Mouse (Mus musculus): ENCODE measurements around the gene Fcrla. TPM values are rescaled to one million over a fixed set of nuclear protein-coding genes. Genes with fewer than 3 reads are reported as not detected.
A peak's percentile ranks its signal among the peaks of the same experiment; 100 is the strongest.

Gene Fcrla
- polyA plus RNA-seq, 1 experiment from 2014 or later = not detected

DNA sequence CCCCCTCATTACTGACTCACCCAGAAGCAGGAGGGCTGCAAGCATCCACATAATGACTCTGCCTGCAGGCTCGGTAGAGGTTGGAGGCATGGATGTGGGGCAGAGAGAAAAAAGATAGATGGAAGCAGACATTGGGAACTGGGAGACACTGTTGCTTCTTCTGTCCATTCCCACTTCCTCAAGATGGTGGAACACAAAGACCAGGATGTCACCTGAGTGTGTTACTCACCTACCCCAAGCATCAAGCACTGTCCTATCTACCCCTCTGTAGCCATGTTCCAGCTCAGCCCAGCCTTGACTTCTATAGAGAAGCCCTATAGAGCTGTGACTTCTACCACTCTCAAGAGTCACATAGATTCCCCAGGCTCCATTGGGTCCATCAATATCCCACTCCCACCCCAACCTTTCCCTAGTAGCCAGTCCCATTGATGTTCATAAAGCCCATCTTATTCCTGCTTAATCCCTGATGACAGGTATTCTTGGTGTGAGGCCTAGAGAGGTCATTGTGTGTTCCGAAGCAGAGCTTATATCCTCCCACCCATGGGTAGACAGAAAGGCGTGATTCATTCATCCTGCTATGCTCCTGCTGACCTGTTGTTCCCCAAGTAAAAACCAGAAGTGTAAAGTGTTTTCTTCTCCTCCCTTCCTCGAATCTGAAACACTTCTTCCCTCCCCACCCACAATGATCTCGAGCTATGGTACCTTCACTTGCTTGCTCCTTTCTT is 14.3 kb downstream of the Fcrla start, which contains the start of gene Fcrlb:
Fcrlb (minus strand) TSS at position 51 of the 725 bp plus-strand sequence.
- no peaks in the 10 kb centered on the region for H3K9me3 ChIP-seq (ENCODE audit: control insufficient read depth, low read length)
- 74% methylated on average over 5 of the region's 5 CpGs for WGBS
- H3K9ac ChIP-seq = no peak within 1 kb of the TSS
- no peak within 1 kb of the TSS for H3K4me3 ChIP-seq (replicated peaks; ENCODE audit: low read length)
- H3K36me3 ChIP-seq (replicated peaks; ENCODE audit: control insufficient read depth, insufficient read depth) = no peaks in the 10 kb centered on the region
- no peak within 1 kb of the TSS for H3K4me2 ChIP-seq (replicated peaks)
- H3K4me1 ChIP-seq (replicated peaks; ENCODE audit: control insufficient read depth, insufficient read depth, low read length) = peaks cover 6% of the 10 kb centered on the region; the same call in 1 of the 2 replicates
- H3K27me3 ChIP-seq (ENCODE audit: control insufficient read depth, insufficient read depth, low read length) = peaks cover 14% of the 10 kb centered on the region
- ATAC-seq (ENCODE audit: low FRiP score) (no peak), DNase-seq (ENCODE audit: low spot score) (no peak)
- no peak within 1 kb of the TSS for H3K27ac ChIP-seq

DNA sequence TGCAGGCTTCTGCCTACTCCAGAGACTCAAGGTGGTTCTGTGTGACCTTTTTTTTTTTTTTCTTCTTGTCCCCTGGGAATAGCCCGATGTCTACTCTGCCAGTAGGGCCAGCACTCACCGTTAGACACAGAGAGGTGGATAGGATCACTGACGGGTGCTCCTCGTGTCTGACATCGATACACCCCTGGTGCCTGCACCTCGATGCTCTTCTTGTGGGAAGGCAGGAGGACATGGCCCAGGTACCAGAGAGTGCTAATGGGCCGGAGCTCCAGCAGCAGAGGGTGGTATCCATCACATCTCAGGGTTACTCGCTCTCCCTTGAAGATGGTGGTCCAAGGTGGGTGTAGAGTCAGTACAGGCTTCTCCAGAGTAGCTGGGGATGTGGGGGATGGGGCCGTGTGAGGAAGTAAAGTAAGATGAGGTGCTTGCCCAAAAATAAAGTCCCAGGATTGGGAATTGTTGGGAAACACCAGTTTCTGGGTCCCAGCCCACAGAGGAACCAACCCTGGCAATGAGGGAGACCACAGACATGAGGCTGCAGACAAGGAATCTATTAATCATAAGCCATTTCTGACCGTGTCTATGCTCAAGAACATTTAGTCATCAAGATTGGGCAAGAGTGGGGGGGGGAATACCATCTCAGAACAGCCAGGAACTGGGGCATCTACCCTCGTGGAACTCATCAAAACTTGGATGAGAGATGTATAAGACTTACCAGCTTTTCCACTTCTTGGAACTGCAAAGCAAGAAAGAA is 15.3 kb downstream of the Fcrla start:
- Histone ChIP-seq H3K27ac (no peak overlapping the region), H3K9me3 (ENCODE audit: control insufficient read depth, low read length) (no peaks in the 10 kb centered on the region), H3K9ac (no peak overlapping the region), H3K36me3 (replicated peaks; ENCODE audit: control insufficient read depth, insufficient read depth) (no peaks in the 10 kb centered on the region), H3K4me2 (replicated peaks) (no peak overlapping the region), H3K4me1 (replicated peaks; ENCODE audit: control insufficient read depth, insufficient read depth, low read length) (peaks cover 6% of the 10 kb centered on the region; the same call in 1 of the 2 replicates), H3K27me3 (ENCODE audit: control insufficient read depth, insufficient read depth, low read length) (peaks cover 24% of the 10 kb centered on the region), H3K4me3 (replicated peaks; ENCODE audit: low read length) (no peak overlapping the region)
- ATAC-seq (ENCODE audit: low FRiP score) (no peak), DNase-seq (ENCODE audit: low spot score) (no peak)
- WGBS = 87% methylated on average over 11 of the region's 11 CpGs

- Histone ChIP-seq H3K9ac (peak overlapping the region; percentile 66), H3K4me2 (replicated peaks) (peak overlapping the region; percentile 99), H3K36me3 (replicated peaks; ENCODE audit: control insufficient read depth, insufficient read depth) (no peaks in the 10 kb centered on the region), H3K27ac (no peak overlapping the region), H3K27me3 (ENCODE audit: control insufficient read depth, insufficient read depth, low read length) (peaks cover 44% of the 10 kb centered on the region), H3K4me1 (replicated peaks; ENCODE audit: control insufficient read depth, insufficient read depth, low read length) (peaks cover 6% of the 10 kb centered on the region; the same call in 1 of the 2 replicates), H3K4me3 (replicated peaks; ENCODE audit: low read length) (peak overlapping the region; percentile 56), H3K9me3 (ENCODE audit: control insufficient read depth, low read length) (no peaks in the 10 kb centered on the region)
- ATAC-seq (ENCODE audit: low FRiP score) = peak; percentile 77
- no peak for DNase-seq (ENCODE audit: low spot score)
- WGBS = 3% methylated on average over 21 of the region's 21 CpGs
These were observed 19.0 kb downstream of the Fcrla start for GRCm38 (mm10) chr1:170908341-170908740.

GRCm38 (mm10) chr1:170907456-170908191 is 19.8 kb downstream of the Fcrla start:
- H3K9ac ChIP-seq = peak overlapping the region; percentile 66
- peak; percentile 80 for ATAC-seq (ENCODE audit: low FRiP score)
- WGBS = under 1% methylated on average over 71 of the region's 71 CpGs
- H3K4me3 ChIP-seq (replicated peaks; ENCODE audit: low read length) = peak overlapping the region; percentile 56
- H3K9me3 ChIP-seq (ENCODE audit: control insufficient read depth, low read length) = no peaks in the 10 kb centered on the region
- H3K4me2 ChIP-seq (replicated peaks) = peak overlapping the region; percentile 99
- DNase-seq (ENCODE audit: low spot score) = peak; percentile 64
- H3K27me3 ChIP-seq (ENCODE audit: control insufficient read depth, insufficient read depth, low read length) = peaks cover 44% of the 10 kb centered on the region
- peaks cover 6% of the 10 kb centered on the region; the same call in 1 of the 2 replicates for H3K4me1 ChIP-seq (replicated peaks; ENCODE audit: control insufficient read depth, insufficient read depth, low read length)
- H3K36me3 ChIP-seq (replicated peaks; ENCODE audit: control insufficient read depth, insufficient read depth) = no peaks in the 10 kb centered on the region
- H3K27ac ChIP-seq = no peak overlapping the region

GRCm38 (mm10) chr1:170907111-170907455 is 20.3 kb downstream of the Fcrla start:
- Histone ChIP-seq H3K27me3 (ENCODE audit: control insufficient read depth, insufficient read depth, low read length) (peaks cover 44% of the 10 kb centered on the region), H3K9ac (peak overlapping the region; percentile 66), H3K36me3 (replicated peaks; ENCODE audit: control insufficient read depth, insufficient read depth) (no peaks in the 10 kb centered on the region), H3K4me3 (replicated peaks; ENCODE audit: low read length) (peak overlapping the region; percentile 56), H3K4me2 (replicated peaks) (peak overlapping the region; percentile 99), H3K9me3 (ENCODE audit: control insufficient read depth, low read length) (no peaks in the 10 kb centered on the region), H3K4me1 (replicated peaks; ENCODE audit: control insufficient read depth, insufficient read depth, low read length) (peaks cover 6% of the 10 kb centered on the region; the same call in 1 of the 2 replicates), H3K27ac (no peak overlapping the region)
- 16% methylated on average over 11 of the region's 11 CpGs for WGBS
- DNase-seq (ENCODE audit: low spot score) (no peak), ATAC-seq (ENCODE audit: low FRiP score) (no peak)

GRCm38 (mm10) chr1:170903485-170903884 is 23.9 kb downstream of the Fcrla start:
- Histone ChIP-seq H3K4me2 (replicated peaks) (no peak overlapping the region), H3K36me3 (replicated peaks; ENCODE audit: control insufficient read depth, insufficient read depth) (no peaks in the 10 kb centered on the region), H3K27me3 (ENCODE audit: control insufficient read depth, insufficient read depth, low read length) (peaks cover 34% of the 10 kb centered on the region), H3K4me1 (replicated peaks; ENCODE audit: control insufficient read depth, insufficient read depth, low read length) (peaks cover 4% of the 10 kb centered on the region; the same call in 1 of the 2 replicates), H3K27ac (no peak overlapping the region), H3K4me3 (replicated peaks; ENCODE audit: low read length) (no peak overlapping the region), H3K9me3 (ENCODE audit: control insufficient read depth, low read length) (no peaks in the 10 kb centered on the region), H3K9ac (no peak overlapping the region)
- no peak for ATAC-seq (ENCODE audit: low FRiP score)
- DNase-seq (ENCODE audit: low spot score) = no peak
- WGBS = 76% methylated on average over 5 of the region's 5 CpGs

DNA sequence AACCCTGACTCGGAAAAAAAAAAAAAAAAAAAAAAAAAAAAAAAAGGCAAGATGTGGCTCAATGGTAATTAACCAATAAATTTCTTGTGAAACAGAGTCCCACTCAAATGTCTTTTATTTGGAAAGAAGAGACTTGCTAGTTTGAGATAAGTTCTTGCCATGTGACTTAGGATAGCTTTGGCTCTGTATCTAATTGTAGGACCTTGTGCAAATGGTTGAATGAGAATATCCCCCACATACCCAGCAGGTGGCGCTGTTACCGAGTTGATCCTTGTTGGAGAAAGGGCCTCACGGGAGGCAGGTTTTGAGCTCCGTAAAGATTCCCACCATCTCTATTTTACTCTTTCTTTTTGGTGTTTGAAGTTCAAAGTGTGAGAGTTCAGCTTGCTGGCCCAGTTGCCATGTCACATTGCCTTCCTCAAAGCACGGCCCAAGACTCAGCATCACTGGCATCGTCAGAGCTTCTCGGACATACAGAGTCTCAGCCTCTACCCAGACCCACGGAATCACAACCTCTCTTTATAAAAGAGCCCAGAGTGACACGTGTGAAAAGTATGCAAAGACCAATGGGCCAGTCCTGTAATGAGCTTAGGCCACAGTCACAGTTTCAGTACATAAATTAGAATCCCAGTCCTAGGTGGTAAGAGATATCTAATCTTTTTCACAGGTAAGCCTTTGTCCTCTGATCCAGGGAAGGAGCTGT is 25.7 kb downstream of the Fcrla start:
- Histone ChIP-seq H3K4me2 (replicated peaks) (no peak overlapping the region; the same call in 1 of the 2 replicates), H3K36me3 (replicated peaks; ENCODE audit: control insufficient read depth, insufficient read depth) (no peaks in the 10 kb centered on the region)

GRCm38 (mm10) chr1:170900799-170901467 is 26.4 kb downstream of the Fcrla start:
- DNase-seq (ENCODE audit: low spot score) (peak; percentile 80), ATAC-seq (ENCODE audit: low FRiP score) (no peak)
- Histone ChIP-seq H3K4me1 (replicated peaks; ENCODE audit: control insufficient read depth, insufficient read depth, low read length) (no peaks in the 10 kb centered on the region), H3K9me3 (ENCODE audit: control insufficient read depth, low read length) (no peaks in the 10 kb centered on the region), H3K4me2 (replicated peaks) (no peak overlapping the region; the same call in 1 of the 2 replicates), H3K27ac (no peak overlapping the region), H3K9ac (no peak overlapping the region), H3K36me3 (replicated peaks; ENCODE audit: control insufficient read depth, insufficient read depth) (no peaks in the 10 kb centered on the region), H3K27me3 (ENCODE audit: control insufficient read depth, insufficient read depth, low read length) (peaks cover 9% of the 10 kb centered on the region; the same call in 1 of the 2 replicates), H3K4me3 (replicated peaks; ENCODE audit: low read length) (no peak overlapping the region)
- WGBS = 44% methylated on average over 10 of the region's 10 CpGs

More for the DNA sequence above, 25.7 kb downstream of the Fcrla start:
- H3K9ac ChIP-seq = no peak overlapping the region
- DNase-seq (ENCODE audit: low spot score) = peak; percentile 90
- 33% methylated on average over 10 of the region's 10 CpGs for WGBS
- H3K4me1 ChIP-seq (replicated peaks; ENCODE audit: control insufficient read depth, insufficient read depth, low read length) = no peaks in the 10 kb centered on the region
- ATAC-seq (ENCODE audit: low FRiP score) = peak; percentile 59; the same call in 1 of the 2 replicates
- no peak overlapping the region for H3K27ac ChIP-seq
- no peaks in the 10 kb centered on the region for H3K9me3 ChIP-seq (ENCODE audit: control insufficient read depth, low read length)
- H3K27me3 ChIP-seq (ENCODE audit: control insufficient read depth, insufficient read depth, low read length) = peaks cover 16% of the 10 kb centered on the region; the same call in 1 of the 2 replicates
- H3K4me3 ChIP-seq (replicated peaks; ENCODE audit: low read length) = no peak overlapping the region
